Mouse (Mus musculus): Measurements from ENCODE around the gene Phf5a. TPM values are rescaled to one million over a fixed set of nuclear protein-coding genes. Genes with fewer than 3 reads are reported as not detected.

Phf5a gene
- polyA plus RNA-seq, 1 experiment from 2014 or later: 147 TPM

DNA sequence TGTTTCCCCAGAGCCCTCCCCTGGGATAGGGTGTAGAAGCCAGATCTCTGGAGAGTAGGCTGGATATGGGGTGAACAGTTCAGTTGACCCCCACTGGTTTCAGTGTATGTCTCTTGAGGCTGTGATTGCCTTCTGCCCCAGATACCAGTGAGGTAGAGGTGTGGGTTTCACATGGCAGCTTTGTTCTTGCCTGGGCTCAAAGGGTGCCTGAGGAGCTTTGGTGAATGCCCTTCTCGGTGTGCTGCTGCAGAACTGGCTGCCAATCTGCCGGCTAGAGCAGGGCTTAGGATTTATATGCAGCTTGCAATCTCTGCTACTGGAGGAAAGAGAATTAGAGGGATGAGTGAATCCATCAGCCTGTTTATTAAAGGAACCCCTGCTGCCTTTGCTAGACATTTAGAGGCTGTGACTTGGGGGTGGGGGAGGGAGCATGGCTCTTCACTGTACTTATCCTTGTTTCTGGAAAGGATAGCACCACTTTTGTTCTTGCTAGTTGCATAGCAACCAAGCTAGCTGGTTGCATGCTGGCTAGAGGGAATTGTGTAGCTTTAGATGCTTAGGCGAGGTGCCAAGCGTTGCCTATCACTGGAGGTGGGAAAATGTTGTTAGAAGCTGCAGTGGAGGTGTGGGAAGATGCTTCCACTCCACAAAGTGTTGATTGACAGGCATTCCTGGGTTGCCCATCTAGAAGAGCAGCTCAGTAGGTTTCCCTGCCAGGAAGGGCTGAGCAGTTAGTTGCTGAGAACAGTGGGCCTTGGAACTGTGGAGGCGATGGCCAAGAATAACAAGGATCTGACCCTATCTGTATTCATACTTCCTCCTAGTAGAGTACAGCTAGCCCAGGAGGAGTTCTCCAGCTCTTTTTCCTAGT lies 8.1 kb upstream of the Phf5a start:
- 81% methylated on average over 5 of the region's 5 CpGs for WGBS
- no peak overlapping the region for H3K9ac ChIP-seq (replicated peaks)
- no peaks in the 10 kb centered on the region for H3K9me3 ChIP-seq
- ATAC-seq (ENCODE audit: insufficient number of reproducible peaks, insufficient read depth, low FRiP score, low TSS enrichment, low read depth): no peak
- H3K36me3 ChIP-seq: no peaks in the 10 kb centered on the region
- H3K4me2 ChIP-seq: no peak overlapping the region
- H3K4me3 ChIP-seq (replicated peaks): no peak overlapping the region
- H3K27me3 ChIP-seq: no peaks in the 10 kb centered on the region
- H3K27ac ChIP-seq: no peak overlapping the region
- H3K4me1 ChIP-seq (replicated peaks): no peaks in the 10 kb centered on the region

GRCm38 (mm10) chr15:81872262-81873136 lies 788 bp upstream of the Phf5a start, which contains the start of gene Aco2:
Gene Aco2 (plus strand): TSS chr15:81872309.
- Histone ChIP-seq H3K27me3 (no peaks in the 10 kb centered on the region), H3K4me1 (replicated peaks) (peaks cover 17% of the 10 kb centered on the region), H3K9ac (replicated peaks) (peak within 1 kb of the TSS; percentile 79), H3K9me3 (no peaks in the 10 kb centered on the region), H3K36me3 (peaks cover 34% of the 10 kb centered on the region), H3K4me2 (peak within 1 kb of the TSS; percentile 94), H3K4me3 (replicated peaks) (peak within 1 kb of the TSS; percentile 93), H3K27ac (peak within 1 kb of the TSS; percentile 96)
- peak; percentile 79 for ATAC-seq (ENCODE audit: insufficient number of reproducible peaks, insufficient read depth, low FRiP score, low TSS enrichment, low read depth)
- whole genome bisulfite sequencing: under 1% methylated on average over 53 of the region's 53 CpGs

- no peaks in the 10 kb centered on the region for H3K9me3 ChIP-seq
- no peak for ATAC-seq (ENCODE audit: insufficient number of reproducible peaks, insufficient read depth, low FRiP score, low TSS enrichment, low read depth)
- peaks cover 17% of the 10 kb centered on the region for H3K4me1 ChIP-seq (replicated peaks)
- no peak overlapping the region for H3K9ac ChIP-seq (replicated peaks)
- peaks cover 59% of the 10 kb centered on the region for H3K36me3 ChIP-seq
- no peaks in the 10 kb centered on the region for H3K27me3 ChIP-seq
- WGBS: 96% methylated on average over 5 of the region's 5 CpGs
- no peak overlapping the region for H3K27ac ChIP-seq
- no peak overlapping the region for H3K4me3 ChIP-seq (replicated peaks)
- H3K4me2 ChIP-seq: no peak overlapping the region
Measured at GRCm38 (mm10) chr15:81869985-81870384, 1.7 kb downstream of the Phf5a start.

- Histone ChIP-seq H3K4me2 (no peak overlapping the region), H3K9ac (replicated peaks) (no peak overlapping the region), H3K9me3 (no peaks in the 10 kb centered on the region), H3K27me3 (no peaks in the 10 kb centered on the region), H3K36me3 (peaks cover 53% of the 10 kb centered on the region), H3K27ac (no peak overlapping the region), H3K4me1 (replicated peaks) (0 out of 2 replicates have a peak, but pooled peaks cover 3% of the 10 kb centered on the region), H3K4me3 (replicated peaks) (no peak overlapping the region)
- ATAC-seq (ENCODE audit: insufficient number of reproducible peaks, insufficient read depth, low FRiP score, low TSS enrichment, low read depth): no peak
- 90% methylated on average over 7 of the region's 7 CpGs for WGBS
Measured at GRCm38 (mm10) chr15:81864238-81864637, 7.5 kb downstream of the Phf5a start.

DNA sequence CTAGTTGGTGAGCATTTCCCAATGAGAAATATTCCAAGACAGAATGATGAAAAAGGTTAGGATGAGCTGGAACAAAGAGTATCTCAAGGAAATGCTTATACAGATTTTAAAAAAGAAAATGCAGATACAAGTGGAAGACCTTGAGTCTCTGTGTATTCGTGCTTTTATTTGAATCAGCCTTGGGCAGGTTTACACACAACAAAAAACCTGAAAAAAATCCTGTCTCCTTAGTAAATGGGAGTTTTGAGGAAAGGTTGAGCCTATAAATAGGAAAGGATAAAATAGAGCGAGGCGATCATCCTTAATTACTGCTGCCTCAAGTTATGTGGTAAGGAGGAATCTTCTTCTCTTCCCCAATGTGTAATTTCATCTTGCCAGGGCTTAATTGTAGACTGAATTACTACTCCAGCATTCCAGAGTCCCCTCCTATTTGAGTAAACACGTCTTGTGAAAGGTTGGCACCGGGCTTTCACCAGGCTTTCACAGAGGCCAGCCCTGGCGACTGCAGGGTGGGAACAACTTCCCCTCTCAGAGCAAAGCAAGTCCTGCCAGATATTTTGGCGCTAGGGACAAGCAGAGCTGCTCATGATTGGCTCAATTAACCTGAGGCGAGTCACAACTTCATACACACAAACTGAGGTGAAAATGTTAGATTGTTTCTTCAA lies 11.1 kb downstream of the Phf5a start:
- Histone ChIP-seq H3K27ac (peak overlapping the region; percentile 24), H3K4me2 (peak overlapping the region; percentile 97), H3K27me3 (no peaks in the 10 kb centered on the region), H3K9me3 (no peaks in the 10 kb centered on the region), H3K4me3 (replicated peaks) (no peak overlapping the region), H3K36me3 (peaks cover 17% of the 10 kb centered on the region), H3K9ac (replicated peaks) (no peak overlapping the region), H3K4me1 (replicated peaks) (peaks cover 6% of the 10 kb centered on the region; the same call in 1 of the 2 replicates)
- no peak for ATAC-seq (ENCODE audit: insufficient number of reproducible peaks, insufficient read depth, low FRiP score, low TSS enrichment, low read depth)
- WGBS: 43% methylated on average over 8 of the region's 8 CpGs

DNA sequence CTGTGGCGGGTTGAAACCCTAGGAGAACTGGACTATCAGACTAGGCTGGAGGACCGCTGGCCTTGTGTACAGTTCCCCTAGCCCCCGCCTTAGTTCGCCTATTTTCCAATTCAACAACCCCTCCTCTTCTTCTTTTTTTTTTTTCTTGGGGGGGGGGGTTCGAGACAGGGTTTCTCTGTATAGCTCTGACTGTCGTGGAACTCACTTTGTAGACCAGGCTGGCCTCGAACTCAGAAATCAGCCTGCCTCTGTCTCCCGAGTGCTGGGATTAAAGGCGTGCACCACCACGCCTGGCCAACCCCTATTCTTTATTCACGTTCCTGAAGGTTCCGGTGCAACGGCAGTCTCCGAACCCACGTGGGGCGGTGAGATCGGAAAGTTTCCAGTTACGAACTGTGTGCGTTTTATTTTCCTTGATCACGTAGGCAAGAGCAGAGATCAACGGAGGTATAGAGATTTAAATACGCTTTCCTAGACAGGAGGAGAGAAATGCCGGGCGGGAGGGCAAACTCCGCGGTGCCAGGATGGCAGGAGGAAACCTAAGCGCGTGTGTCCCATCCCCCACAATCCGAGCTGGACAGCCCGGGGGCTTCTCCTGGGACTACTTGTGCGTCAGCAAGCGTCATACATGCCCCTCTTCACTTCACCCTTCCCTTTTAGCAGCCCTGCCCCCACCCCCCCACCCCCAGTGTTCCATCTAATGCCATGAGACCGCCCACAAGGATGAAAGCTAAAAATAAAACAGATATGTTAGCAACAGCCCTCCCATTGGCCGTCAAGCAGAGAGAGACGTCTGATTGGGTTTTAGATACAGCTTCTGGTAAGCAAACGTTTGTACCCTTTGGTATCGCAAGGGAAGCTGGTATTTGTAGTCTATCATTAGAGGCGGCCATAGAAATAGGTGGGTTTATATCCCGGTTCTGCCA lies 12.1 kb downstream of the Phf5a start:
- peak; percentile 70 for ATAC-seq (ENCODE audit: insufficient number of reproducible peaks, insufficient read depth, low FRiP score, low TSS enrichment, low read depth)
- Histone ChIP-seq H3K36me3 (peaks cover 7% of the 10 kb centered on the region), H3K4me2 (peak overlapping the region; percentile 97), H3K27ac (peak overlapping the region; percentile 93), H3K9ac (replicated peaks) (peak overlapping the region; percentile 90), H3K27me3 (no peaks in the 10 kb centered on the region), H3K9me3 (no peaks in the 10 kb centered on the region), H3K4me3 (replicated peaks) (peak overlapping the region; percentile 87), H3K4me1 (replicated peaks) (peaks cover 9% of the 10 kb centered on the region)
- WGBS: 1% methylated on average over 39 of the region's 39 CpGs

GRCm38 (mm10) chr15:81858517-81859329 lies 13.0 kb downstream of the Phf5a start, which contains the start of gene Tob2:
Gene Tob2 (minus strand): TSS chr15:81858796.
- peaks cover 10% of the 10 kb centered on the region for H3K36me3 ChIP-seq

GRCm38 (mm10) chr15:81858138-81858516 lies 13.6 kb downstream of the Phf5a start:
- Histone ChIP-seq H3K9ac (replicated peaks) (peak overlapping the region; percentile 90), H3K4me1 (replicated peaks) (peaks cover 9% of the 10 kb centered on the region), H3K36me3 (peaks cover 16% of the 10 kb centered on the region), H3K9me3 (no peaks in the 10 kb centered on the region), H3K4me3 (replicated peaks) (peak overlapping the region; percentile 87), H3K27ac (peak overlapping the region; percentile 93), H3K27me3 (no peaks in the 10 kb centered on the region), H3K4me2 (peak overlapping the region; percentile 97)
- WGBS: under 1% methylated on average over 23 of the region's 23 CpGs
- ATAC-seq (ENCODE audit: insufficient number of reproducible peaks, insufficient read depth, low FRiP score, low TSS enrichment, low read depth): peak; percentile 39; the same call in 1 of the 2 replicates

More at GRCm38 (mm10) chr15:81858517-81859329, 13.0 kb downstream of the Phf5a start, which contains the start of gene Tob2:
- Histone ChIP-seq H3K9ac (replicated peaks) (peak within 1 kb of the TSS; percentile 90), H3K4me2 (peak within 1 kb of the TSS; percentile 97), H3K27me3 (no peaks in the 10 kb centered on the region), H3K4me3 (replicated peaks) (peak within 1 kb of the TSS; percentile 87), H3K27ac (peak within 1 kb of the TSS; percentile 93), H3K9me3 (no peaks in the 10 kb centered on the region), H3K4me1 (replicated peaks) (peaks cover 9% of the 10 kb centered on the region)
- under 1% methylated on average over 44 of the region's 44 CpGs for WGBS
- ATAC-seq (ENCODE audit: insufficient number of reproducible peaks, insufficient read depth, low FRiP score, low TSS enrichment, low read depth): no peak

DNA sequence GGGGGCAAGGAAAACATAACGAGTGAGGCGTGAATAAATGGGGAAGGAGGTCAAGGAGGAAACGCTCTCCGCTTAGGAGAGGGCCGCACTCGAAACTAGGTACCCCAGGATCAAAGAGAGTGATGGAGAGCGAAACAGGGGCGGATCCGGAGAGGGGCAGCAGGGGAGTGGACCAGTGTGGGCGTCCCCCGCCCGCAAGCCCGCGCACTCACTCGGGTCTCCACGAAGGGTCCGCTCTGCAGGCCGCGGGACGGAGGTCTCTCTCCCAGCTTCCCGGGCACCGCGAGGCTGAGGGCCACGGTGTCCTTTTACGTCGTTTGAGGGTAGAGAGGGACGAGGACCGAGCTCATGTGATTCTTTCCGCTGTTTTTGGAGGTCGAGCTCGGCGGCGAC lies 14.0 kb downstream of the Phf5a start:
- WGBS: under 1% methylated on average over 33 of the region's 33 CpGs
- no peaks in the 10 kb centered on the region for H3K27me3 ChIP-seq
- no peak for ATAC-seq (ENCODE audit: insufficient number of reproducible peaks, insufficient read depth, low FRiP score, low TSS enrichment, low read depth)

More for the DNA sequence above, 14.0 kb downstream of the Phf5a start:
- Histone ChIP-seq H3K36me3 (peaks cover 20% of the 10 kb centered on the region), H3K4me1 (replicated peaks) (peaks cover 9% of the 10 kb centered on the region), H3K9me3 (no peaks in the 10 kb centered on the region), H3K9ac (replicated peaks) (peak overlapping the region; percentile 90), H3K4me3 (replicated peaks) (peak overlapping the region; percentile 87), H3K27ac (peak overlapping the region; percentile 93), H3K4me2 (peak overlapping the region; percentile 97)
